Mouse (Mus musculus) spleen, adult 2 months (tissue): Measurements from ENCODE around the gene Slitrk1. TPM values are rescaled to one million over a fixed set of nuclear protein-coding genes. Genes with fewer than 3 reads are reported as not detected.

Source experiments
- DNase-seq, 2 experiments: peaks; one replicate each; pipeline versions ENCODE4 v3.0.0 to v3.0.0-alpha.2; 2012 to 2021; ENCODE audit warnings: low spot score in 2 of 2, low read depth in 1 of 2
- H3K27ac ChIP-seq: fragments of 200-500 bp; 2 replicates; pipeline ENCODE4 v1.5.1; 2012; ENCODE audit warnings: low read length, inconsistent platforms; ENCODE audit not compliant: insufficient read depth
- H3K27me3 ChIP-seq: fragments of 200-500 bp; 2 replicates; pipeline ENCODE4 v1.6.1; 2012; ENCODE audit warnings: mild to moderate bottlenecking, moderate library complexity, low read length, inconsistent platforms; ENCODE audit not compliant: control insufficient read depth, insufficient read depth
- H3K36me3 ChIP-seq: fragments of 200-500 bp; 2 replicates; pipeline ENCODE4 v1.6.1; 2012; ENCODE audit warnings: mild to moderate bottlenecking, low read length, inconsistent platforms; ENCODE audit not compliant: control insufficient read depth, insufficient read depth
- H3K4me1 ChIP-seq: fragments of 200-500 bp; 2 replicates; pipeline ENCODE4 v1.6.1; 2011; ENCODE audit warnings: inconsistent platforms; ENCODE audit not compliant: control insufficient read depth, insufficient read depth, insufficient read length
- H3K4me3 ChIP-seq: fragments of 200-500 bp; 2 replicates; pipeline ENCODE4 v1.5.1; 2011; ENCODE audit warnings: mild to moderate bottlenecking, inconsistent platforms; ENCODE audit not compliant: insufficient read depth, insufficient read length; ENCODE audit errors: extremely low read depth
- CTCF ChIP-seq: fragments of 200-500 bp; IDR thresholded peaks from 2 replicates; pipeline ENCODE4 v1.5.1; 2011; ENCODE audit warnings: mild to moderate bottlenecking, inconsistent platforms; ENCODE audit not compliant: insufficient read depth, insufficient read length, insufficient replicate concordance; ENCODE audit errors: extremely low read depth
- POLR2A ChIP-seq: fragments of 200-500 bp; IDR thresholded peaks from 2 replicates; pipeline ENCODE4 v1.6.1; 2011; ENCODE audit warnings: low read depth, low read length, inconsistent platforms
- WGBS: fragments of 180-500 bp; shearing (Covaris S2); methylation state at CpG from one replicate; pipeline ENCODE4 v1.1.7; 2018; 5-methylcytosine and 5-hydroxymethylcytosine counted together
- polyA plus RNA-seq: library from polyadenylated mRNA; depleted of rRNA; stranded (reverse); fragments of >200 nt; gene quantifications from 2 replicates; pipeline ENCODE4 v1.2.3, GENCODE M21; 2012; rRNA removed

The Slitrk1 gene
- not detected in 2 replicates for polyA plus RNA-seq

DNA sequence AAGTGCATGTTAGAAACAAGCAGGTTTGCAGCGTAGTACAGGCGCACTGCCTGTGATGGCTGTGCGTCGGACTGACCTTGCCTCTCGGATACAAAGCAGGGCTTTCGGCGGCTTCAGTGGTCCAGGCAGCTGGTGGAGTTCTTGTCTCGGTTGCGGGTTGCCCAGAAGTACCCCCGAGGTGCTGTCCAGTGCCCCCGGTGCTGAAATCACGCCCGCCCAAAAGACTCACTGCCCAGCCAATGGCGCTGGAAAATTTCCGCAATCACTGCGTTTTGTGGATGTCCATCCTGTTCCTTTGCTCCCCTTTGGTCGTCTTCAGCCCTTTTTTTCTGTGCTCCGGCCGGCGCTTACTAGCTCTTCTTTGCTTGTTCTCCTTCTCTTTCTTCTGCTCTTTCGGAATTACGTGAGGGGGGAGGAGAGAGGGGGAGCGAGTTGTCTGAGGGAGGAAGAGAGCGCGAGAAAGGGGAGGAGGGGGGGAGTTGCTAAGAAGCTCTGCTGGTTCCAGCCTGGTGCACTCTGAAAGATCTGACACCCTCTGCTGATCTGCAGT is at the start of gene Slitrk1:
TSS of gene Slitrk1 (minus strand) at position 445 of the 550 bp plus-strand sequence.
- Histone ChIP-seq H3K27ac (no peak within 1 kb of the TSS), H3K36me3 (no peaks in the 10 kb centered on the region), H3K4me1 (no peaks in the 10 kb centered on the region), H3K27me3 (no peaks in the 10 kb centered on the region), H3K4me3 (no peak within 1 kb of the TSS)
- DNase-seq, result no peak
- WGBS, result 7% methylated on average over 24 of the region's 25 CpGs
- no peak for TF ChIP-seq POLR2A
- TF ChIP-seq CTCF, result no peak

- Histone ChIP-seq H3K4me3 (no peak overlapping the region), H3K4me1 (no peaks in the 10 kb centered on the region), H3K27ac (no peak overlapping the region), H3K36me3 (no peaks in the 10 kb centered on the region), H3K27me3 (no peaks in the 10 kb centered on the region)
- WGBS, result 47% methylated on average over 1 of the region's 1 CpGs
- TF ChIP-seq CTCF (no peak), POLR2A (no peak)
- no peak for DNase-seq
Observed at GRCm38 (mm10) chr14:108935777-108936176, 21.8 kb upstream of the Slitrk1 start.

DNA sequence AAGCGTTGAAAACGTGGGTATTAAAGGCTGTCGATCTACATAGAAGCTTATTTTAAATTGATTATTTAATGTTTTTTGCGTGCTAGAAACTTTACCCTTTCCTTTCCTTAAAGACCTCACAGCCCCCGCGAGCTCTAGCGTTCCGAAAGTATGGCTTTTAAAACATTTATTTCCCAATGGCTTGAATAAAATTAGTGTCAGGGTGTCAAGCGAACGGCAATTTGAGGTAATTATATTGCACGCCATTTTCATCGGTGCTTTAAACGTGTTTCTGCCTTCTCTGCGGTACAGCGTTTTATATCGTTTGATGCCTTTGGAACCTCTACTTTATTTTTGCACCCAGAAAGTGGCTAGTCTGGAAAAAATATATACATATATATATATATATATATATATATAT is 378 bp upstream of the Slitrk1 start:
- Histone ChIP-seq H3K4me3 (no peak overlapping the region), H3K27ac (no peak overlapping the region), H3K27me3 (no peaks in the 10 kb centered on the region), H3K4me1 (no peaks in the 10 kb centered on the region), H3K36me3 (no peaks in the 10 kb centered on the region)
- WGBS, result 27% methylated on average over 16 of the region's 16 CpGs
- TF ChIP-seq CTCF (no peak), POLR2A (no peak)
- DNase-seq, result no peak

DNA sequence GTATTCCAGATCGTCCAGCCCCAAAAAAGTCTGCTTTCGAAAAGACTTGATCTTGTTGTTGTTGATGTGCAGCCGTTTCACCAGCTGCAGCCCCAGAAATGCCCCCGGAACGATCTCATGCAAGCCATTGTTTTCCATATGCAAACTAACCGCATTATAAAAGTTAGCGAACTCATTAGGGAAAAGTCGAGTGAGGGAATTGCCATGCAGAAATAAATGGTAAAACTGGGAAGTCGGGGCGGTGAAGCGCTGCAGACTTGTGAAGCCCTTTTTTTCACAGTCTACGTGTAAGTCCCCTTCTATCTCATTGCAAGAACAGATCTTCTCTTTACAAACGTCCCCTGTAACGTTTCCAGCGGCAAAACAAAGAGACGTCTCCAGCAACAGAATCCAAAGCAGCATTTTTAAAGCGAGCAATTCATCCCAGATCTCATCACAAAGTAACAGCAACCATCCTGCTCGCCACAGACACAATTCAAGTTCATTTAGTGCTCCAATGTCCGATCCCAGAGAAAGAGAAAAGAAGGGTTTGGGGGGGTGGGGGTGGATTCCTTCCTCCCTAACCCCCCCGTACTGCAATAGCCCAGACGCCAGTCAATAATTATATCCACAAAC is 975 bp downstream of the Slitrk1 start:
- 6% methylated on average over 21 of the region's 21 CpGs for WGBS
- TF ChIP-seq POLR2A, result no peak
- no peak for TF ChIP-seq CTCF
- H3K36me3 ChIP-seq, result no peaks in the 10 kb centered on the region
- no peaks in the 10 kb centered on the region for H3K27me3 ChIP-seq
- DNase-seq, result no peak
- H3K4me3 ChIP-seq, result no peak overlapping the region
- no peak overlapping the region for H3K27ac ChIP-seq
- H3K4me1 ChIP-seq, result no peaks in the 10 kb centered on the region

GRCm38 (mm10) chr14:108912021-108912875 is 1.7 kb downstream of the Slitrk1 start:
- 10% methylated on average over 24 of the region's 24 CpGs for WGBS
- Histone ChIP-seq H3K27ac (no peak overlapping the region), H3K4me1 (no peaks in the 10 kb centered on the region), H3K36me3 (no peaks in the 10 kb centered on the region), H3K27me3 (no peaks in the 10 kb centered on the region), H3K4me3 (no peak overlapping the region)
- no peak for TF ChIP-seq CTCF
- TF ChIP-seq POLR2A, result no peak
- no peak for DNase-seq

DNA sequence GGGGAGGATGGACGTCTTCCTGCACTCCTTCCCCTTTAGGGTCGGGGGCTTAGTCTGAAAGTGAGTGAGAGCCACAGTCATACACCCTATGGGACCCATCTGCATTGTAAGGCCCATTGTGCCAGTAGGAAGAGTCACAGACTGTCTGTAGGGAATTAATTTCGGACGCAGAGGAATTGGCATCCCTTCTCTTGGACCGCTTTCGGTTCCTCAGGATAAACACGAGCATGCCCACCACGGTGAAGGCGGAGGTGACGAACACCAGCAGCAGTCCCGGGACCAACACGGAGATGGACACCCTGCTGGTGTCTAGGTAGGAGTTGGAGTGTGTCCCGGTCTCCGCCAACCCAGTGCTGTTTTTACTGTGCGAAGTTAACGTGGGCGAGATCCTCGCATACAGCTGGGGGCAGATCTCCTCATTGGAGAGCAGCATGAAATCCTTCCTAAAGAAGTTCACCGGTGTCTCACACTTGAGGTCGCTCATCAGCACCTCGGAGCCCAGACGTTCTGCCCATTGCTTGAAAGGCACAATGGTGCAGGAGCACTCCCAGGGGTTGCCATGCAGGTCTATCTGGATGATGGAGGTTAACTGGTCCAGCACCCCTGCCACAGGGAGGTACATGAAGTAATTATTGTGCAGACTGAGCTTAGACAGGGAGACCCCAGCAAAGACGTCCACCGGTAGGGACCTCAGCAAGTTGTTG is 2.7 kb downstream of the Slitrk1 start:
- 8% methylated on average over 24 of the region's 24 CpGs for WGBS
- TF ChIP-seq CTCF (no peak), POLR2A (no peak)
- Histone ChIP-seq H3K4me1 (no peaks in the 10 kb centered on the region), H3K4me3 (no peak overlapping the region), H3K36me3 (no peaks in the 10 kb centered on the region), H3K27me3 (no peaks in the 10 kb centered on the region), H3K27ac (no peak overlapping the region)
- no peak for DNase-seq
